Mouse (Mus musculus) gastrocnemius, adult 18-20 months (tissue): ENCODE results near the gene R3hdm4. TPM values are rescaled to one million over a fixed set of nuclear protein-coding genes. Genes with fewer than 3 reads are reported as not detected.
A peak's percentile ranks its signal among the peaks of the same experiment; 100 is the strongest.

Experiments used
- DNase-seq: peaks from one replicate; pipeline ENCODE4 v3.0.0; 2021; ENCODE audit warnings: low spot score
- total RNA-seq, 2 experiments: library from RNA; stranded (reverse); gene quantifications; 2 replicates each; pipeline ENCODE4 v1.2.3; 2021

The R3hdm4 gene
- total RNA-seq, 2 experiments from 2014 or later: 114 to 115 TPM

GRCm38 (mm10) chr10:79925785-79926490, 4.9 kb upstream of the R3hdm4 start:
- no peak for DNase-seq

DNA sequence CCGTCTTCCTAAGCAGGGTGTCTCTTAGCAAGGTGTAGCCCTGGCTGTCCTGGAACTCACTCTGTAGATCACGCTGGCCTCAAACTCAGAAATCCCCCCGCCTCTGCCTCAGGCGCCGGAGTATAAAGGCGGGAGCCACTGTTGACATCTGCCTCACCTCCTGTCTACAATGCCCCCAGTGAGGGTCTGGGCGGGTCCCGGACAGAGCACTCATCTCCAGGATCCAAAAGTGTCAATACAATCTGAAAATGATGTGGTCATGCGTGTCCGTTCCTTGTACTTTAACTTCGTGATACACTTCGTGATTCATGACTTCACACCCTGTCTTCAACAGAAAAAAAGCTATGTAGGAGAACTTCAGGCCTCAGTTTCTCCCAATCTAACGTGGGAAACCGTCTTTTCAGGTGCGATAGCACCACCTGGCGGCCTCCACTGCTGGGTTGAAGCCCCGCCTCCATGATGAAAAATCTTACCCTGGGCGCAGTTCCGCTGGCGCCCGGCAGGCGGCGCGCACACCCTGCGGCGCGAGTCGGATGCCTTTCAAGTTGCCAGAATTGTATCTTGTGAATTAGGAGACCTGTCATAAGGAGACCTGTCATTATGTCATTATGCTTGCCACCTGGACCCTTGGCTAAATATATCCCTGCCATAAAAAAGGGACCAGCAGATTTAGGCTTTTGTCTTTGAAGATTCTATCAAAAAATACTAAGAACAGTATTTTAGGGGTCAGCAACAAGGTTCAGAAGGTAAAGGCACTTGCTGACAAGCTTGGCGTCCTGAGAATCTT, 4.2 kb upstream of the R3hdm4 start:
- DNase-seq: peak; percentile 95

- DNase-seq: no peak
These were observed 564 bp upstream of the R3hdm4 start for GRCm38 (mm10) chr10:79921572-79921971.

- DNase-seq: no peak
These were observed 735 bp downstream of the R3hdm4 start for GRCm38 (mm10) chr10:79920056-79920890.

DNA sequence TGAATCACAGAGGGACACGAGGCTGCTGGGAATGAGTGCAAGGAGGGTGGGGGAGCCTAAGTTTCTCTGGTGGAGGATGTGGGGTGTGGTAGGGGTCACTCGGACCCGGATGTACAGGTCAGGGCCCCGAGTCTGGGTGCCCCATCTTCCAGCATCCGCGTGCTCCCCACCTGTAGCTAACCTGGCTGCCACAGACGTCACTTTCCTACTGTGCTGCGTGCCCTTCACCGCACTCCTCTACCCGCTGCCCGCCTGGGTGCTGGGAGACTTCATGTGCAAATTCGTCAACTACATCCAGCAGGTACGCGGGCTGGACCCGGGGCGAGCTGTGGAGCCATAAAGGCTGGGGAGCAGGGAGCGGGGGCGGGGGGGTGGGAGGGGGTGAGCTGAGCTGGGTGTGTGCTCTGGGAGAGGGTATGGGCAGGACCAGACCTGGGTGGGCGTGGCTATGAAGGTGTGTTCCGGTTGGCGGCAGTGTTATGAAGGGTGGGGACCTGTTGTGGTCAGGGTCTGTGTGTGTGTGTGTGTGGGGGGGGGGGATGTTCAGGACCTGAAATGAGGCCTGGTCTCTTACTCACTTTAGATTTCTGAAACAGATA, 1.7 kb downstream of the R3hdm4 start:
- DNase-seq: no peak

DNA sequence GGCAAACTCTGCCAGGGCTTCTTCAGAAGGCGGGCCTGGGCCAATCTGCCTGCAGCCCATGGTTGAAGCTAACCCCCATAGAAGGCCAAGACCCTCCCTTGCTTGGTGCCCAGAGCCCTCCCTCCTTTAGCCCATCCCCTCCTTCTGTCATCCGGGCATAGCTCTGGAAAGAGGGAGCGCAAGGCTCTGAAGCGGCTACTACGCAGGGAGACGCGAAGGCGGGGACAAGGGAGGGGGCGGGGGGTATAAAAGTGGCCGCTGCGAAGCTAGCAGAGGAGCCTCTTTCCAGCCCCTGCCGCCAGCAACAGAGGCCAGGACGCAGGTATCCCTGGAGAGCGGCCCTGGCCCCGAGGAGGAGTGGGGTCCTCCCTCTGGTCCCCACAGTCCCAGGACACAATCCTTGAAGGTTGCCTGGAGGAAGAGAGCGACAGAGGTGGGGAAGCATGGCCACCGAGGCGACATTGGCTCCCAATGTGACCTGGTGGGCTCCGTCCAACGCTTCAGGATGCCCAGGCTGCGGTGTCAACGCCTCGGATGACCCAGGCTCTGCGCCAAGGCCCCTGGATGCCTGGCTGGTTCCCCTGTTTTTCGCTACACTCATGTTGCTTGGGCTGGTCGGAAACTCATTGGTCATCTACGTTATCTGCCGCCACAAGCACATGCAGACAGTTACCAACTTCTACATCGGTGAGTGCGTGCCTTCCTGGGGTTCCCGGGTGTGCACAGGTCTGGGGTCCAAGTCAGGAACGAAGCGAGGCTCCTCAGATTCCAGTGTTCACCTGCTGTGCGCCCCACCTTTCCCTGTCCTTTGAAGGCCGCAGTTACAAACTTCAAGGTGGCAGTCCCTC, 2.6 kb downstream of the R3hdm4 start:
- DNase-seq: no peak

DNA sequence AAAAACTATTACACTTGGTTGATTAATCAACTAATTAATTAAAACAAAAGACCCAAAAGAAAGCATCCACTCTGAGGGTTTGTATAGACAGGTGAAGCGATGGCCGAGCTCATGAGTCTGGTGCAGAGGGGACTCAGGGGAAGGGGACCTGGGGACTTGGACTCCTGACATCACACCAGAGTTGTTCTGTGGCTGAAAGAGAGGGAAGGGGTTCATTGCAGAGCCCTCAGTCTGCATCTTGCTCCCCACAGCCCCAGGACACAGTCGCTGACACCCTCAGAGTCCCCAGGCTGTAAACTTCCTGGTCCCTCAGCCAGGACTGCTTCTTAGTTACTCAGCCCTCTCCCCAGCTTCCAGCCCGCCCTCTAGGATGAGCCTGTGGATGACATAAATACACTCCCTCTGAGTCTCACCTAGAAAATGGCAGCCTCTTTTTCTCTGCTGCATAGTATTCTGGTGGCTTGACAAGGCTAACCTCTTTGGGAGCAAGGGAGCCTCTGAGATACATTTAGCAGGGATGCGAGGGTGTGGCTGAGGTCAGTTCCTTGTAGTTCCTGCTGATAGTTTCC, 3.4 kb downstream of the R3hdm4 start:
- no peak for DNase-seq

DNA sequence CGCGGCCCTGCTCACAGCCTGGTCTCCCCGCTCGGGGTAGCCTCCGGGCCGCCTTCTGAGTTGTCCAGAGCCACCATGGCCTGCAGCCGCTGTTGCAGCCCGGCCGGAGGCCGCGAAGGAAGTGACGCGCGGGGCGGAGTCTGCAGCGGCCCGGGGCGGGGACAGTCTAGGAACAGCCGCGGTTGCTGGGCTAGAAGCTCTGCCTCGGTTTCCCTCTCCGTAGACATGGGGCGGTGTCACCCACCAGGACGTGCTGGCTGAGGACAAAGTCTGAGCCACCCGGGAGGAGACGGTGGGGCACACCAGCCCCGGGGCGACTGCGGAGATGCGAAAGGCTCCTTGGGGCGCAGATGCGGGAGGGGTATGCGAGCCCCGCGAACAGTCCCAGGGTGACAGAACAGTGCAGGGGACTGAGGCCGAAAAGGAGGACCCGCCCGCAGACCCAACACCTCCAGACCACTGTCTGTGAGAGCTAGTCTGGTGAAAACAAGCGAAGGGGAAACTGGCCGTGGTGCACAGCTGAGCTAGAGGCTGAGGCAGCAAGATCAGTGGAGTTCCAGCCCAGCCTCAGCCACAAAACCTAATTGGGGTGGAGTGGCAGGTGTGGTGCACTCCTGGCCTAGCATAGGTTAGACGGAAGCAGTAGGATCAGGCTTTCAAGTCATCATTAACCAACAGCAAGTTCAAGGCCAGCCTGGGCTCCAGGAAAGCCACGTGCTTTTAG, 4.0 kb downstream of the R3hdm4 start, which contains the start of gene Kiss1r:
Kiss1r (plus strand) TSS at position 164 of the 724 bp plus-strand sequence.
- peak; percentile 85 for DNase-seq

DNA sequence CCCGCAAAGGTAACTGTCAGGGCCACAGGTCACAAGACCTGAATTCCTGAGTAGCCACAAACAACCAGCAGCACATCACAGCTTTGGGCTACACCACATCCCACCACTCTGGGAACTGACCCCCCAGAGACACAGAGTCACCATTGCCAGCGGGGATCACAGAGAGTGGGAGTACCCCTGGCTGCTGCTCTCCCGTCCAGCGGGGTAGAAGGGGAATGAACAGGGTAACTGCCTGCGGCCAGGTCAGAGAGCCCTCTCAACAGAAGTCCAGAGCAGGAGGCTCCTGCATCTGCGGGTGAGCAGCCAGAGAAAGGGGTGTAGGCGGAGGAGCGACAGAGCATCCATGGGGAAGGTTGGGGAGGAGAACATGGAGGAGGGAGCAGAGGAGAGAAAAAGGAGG, 4.9 kb downstream of the R3hdm4 start:
- DNase-seq: no peak

DNA sequence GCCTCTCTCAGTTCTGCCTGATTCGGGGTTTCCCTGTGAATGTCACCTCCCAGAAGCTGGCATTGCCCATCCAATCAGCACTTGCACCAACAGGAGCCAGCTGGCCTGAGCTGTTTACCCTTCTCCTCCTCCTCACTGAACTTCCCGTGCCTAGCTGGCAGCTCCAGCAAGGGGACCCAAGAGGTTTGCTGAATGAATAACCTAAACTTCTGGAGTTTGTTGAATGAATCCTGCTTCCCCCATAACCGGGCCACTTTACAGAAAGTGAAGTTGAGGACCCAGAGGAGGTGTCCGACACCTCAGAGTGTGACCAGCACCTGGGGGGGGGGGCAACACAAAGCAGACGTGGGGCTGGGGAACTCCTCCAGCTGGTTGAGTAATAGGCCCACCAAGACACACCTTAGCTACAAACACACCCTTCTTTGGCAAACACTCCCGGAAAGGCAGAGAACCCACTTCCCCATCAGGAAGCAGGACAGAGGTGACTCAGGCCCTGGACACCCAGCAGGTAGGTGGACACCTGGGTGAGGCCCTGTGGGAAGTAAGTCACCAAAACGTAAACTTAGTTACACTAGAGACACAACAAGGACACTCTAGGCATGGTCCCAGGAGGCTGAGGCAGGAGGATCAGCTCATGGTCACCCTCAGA, 5.9 kb downstream of the R3hdm4 start:
- no peak for DNase-seq

- DNase-seq: no peak
These were observed 6.7 kb downstream of the R3hdm4 start for GRCm38 (mm10) chr10:79914131-79914947.

DNA sequence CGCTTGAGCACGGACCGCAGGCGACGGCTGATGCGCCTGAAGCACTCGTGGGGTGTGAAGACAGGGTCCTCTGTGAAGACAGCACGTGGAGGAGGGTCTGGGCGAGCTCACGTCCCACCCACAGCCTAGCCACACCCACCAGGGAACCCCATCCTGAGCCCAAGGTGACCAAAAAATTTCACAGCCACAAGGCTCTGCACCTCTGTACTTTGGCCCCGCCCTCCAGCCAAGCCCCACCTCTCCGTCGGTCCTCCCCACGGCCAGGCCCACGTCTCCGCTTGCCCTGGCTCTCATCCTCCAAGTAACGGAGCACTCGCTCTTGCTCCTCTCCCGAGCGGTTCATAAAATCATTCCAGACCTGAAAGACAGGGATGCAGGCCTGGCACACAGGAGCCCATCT, 8.6 kb downstream of the R3hdm4 start:
- DNase-seq: no peak

DNA sequence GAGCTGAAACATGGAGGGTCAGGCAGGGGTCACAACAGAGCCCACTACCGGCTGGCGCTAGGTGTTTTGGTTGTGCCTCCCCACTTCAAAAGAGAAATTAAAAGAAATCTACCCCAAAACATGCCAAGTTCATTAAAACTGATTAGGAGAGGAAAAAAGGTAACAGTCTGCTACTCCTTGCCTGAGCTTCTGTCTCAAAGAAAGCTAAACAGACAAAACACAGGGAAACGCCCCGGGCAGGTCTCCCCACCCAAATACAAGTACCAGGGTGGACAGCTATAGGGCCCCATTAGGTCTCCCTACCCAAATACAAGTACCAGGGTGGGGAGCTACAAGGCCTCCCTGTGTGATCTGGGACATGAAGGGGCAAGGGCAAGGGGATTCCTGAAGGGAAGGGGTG, 10.5 kb downstream of the R3hdm4 start, which contains the start of gene Gm26602:
Gm26602 (plus strand) TSS at position 301 of the 400 bp plus-strand sequence.
- DNase-seq: no peak

DNA sequence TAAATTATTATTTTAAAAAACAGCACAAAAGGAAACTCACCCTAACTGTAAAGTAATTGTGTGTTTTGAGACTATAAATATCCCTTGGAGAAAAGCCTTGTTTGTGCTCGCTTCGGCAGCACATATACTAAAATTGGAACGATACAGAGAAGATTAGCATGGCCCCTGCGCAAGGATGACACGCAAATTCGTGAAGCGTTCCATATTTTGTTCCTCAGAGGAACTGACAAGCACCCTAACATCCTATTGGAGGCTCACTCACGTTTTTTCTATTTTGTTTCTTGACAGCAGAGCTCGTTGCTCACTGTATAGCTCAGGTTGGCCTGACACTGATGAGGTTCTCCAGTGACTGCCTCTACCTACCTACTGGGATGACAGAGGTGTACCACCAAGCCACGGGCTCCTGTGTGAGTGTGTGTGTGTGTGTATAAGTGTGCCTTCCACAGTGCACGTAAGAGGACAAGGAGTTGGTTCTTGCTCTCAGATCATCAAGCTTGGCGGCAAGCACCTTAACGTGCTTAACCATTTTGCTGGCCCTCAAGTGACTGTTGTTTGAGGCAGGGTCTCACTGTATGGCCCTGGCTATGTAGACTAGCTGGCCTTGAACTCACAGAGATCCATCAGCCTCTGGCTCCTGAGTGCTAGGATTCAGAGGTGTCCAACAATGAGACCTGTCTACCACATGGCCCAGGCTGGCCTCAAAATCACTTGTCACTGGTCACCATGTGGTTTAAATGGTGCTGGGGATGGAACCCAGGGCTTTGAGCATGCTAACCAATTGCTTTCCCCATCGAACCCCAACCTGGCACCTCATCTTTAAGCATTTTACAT, 11.7 kb downstream of the R3hdm4 start:
- DNase-seq: no peak

DNA sequence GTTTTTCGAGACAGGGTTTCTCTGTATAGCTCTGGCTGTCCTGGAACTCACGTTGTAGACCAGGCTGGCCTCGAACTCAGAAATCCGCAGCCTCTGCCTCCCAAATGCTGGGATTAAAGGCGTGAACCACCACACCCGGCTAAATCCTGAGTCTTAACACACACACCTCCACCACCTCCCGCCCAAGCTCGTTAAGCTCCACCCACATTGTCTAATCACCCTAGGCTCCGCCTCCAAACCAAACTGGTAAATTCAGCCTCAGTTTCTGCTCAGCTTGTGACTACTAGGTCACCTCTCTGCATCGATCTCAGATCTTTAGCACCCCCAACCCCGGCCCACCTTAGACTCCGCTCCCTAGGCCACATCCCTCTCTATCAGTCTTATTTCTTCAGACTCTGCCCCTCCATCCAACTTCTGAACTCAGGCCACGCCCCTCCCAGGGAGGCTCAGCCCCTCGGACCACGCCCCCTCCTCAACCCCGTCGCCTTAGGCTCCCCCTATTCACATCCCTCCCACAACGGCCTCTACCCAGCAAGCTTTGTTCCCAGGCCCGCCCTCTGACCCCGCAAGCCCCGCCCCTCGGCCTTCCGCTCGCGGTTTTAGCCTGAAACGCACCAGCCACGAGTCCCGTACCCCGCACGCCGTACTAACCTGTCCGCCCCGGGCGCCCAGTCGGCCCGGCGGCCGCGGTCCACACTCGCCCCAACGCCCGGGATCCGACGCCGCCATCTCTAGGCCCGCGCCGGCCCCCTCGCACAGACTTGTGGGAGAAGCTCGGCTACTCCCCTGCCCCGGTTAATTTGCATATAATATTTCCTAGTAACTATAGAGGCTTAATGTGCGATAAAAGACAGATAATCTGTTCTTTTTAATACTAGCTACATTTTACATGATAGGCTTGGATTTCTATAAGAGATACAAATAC, 12.6 kb downstream of the R3hdm4 start, which contains the start of gene Med16:
Med16 (minus strand) TSS at position 757 of the 925 bp plus-strand sequence.
- DNase-seq: peak; percentile 98

GRCm38 (mm10) chr10:79907415-79907814, 13.6 kb downstream of the R3hdm4 start:
- DNase-seq: no peak
